Mouse (Mus musculus) cortical plate, adult 2 months (tissue): Measurements from ENCODE around the gene Zfyve9. TPM values are rescaled to one million over a fixed set of nuclear protein-coding genes. Genes with fewer than 3 reads are reported as not detected.

ENCODE experiments used
- H3K27ac ChIP-seq: fragments of 200-500 bp; 2 replicates; pipeline ENCODE4 v1.5.1; 2012; ENCODE audit warnings: low read length, control low read depth, inconsistent platforms; ENCODE audit not compliant: insufficient read depth
- H3K4me1 ChIP-seq: fragments of 200-500 bp; 2 replicates; pipeline ENCODE4 v1.6.1; 2011; ENCODE audit warnings: low read length; ENCODE audit not compliant: control insufficient read depth, insufficient read depth
- H3K4me3 ChIP-seq: fragments of 200-500 bp; 2 replicates; pipeline ENCODE4 v1.5.1; 2011; ENCODE audit warnings: mild to moderate bottlenecking, low read length, control low read depth; ENCODE audit not compliant: insufficient read depth
- CTCF ChIP-seq: fragments of 200-500 bp; IDR thresholded peaks from 2 replicates; pipeline ENCODE4 v1.5.1; 2011; ENCODE audit warnings: mild to moderate bottlenecking, control low read depth, low read length; ENCODE audit not compliant: insufficient read depth; ENCODE audit errors: extremely low read depth
- POLR2A ChIP-seq: fragments of 200-500 bp; IDR thresholded peaks from 2 replicates; pipeline ENCODE4 v1.6.1; 2011; ENCODE audit warnings: mild to moderate bottlenecking, low read length, control low read depth; ENCODE audit not compliant: insufficient read depth; ENCODE audit errors: extremely low read depth
- polyA plus RNA-seq: library from polyadenylated mRNA; depleted of rRNA; stranded (reverse); fragments of >200 nt; gene quantifications from 2 replicates; pipeline ENCODE4 v1.2.3, GENCODE M21; 2012; rRNA removed

Gene Zfyve9
- polyA plus RNA-seq, 1 experiment, result 23.6 TPM

- no peak overlapping the region for H3K27ac ChIP-seq
- H3K4me3 ChIP-seq, result no peak overlapping the region
- no peak for TF ChIP-seq POLR2A
- no peak for TF ChIP-seq CTCF
- H3K4me1 ChIP-seq, result no peaks in the 10 kb centered on the region
Observed at GRCm38 (mm10) chr4:108593376-108593775, 187.2 kb downstream of the Zfyve9 start.

Other genes with a start within 250 kb of the Zfyve9 start
- 27.8 and 28.8 TPM in 2 replicates for gene Prpf38a, start 201.5 kb downstream of the Zfyve9 start, polyA plus RNA-seq
- 0.15 and 0.21 TPM in 2 replicates for gene Orc1, start 201.4 kb downstream of the Zfyve9 start, polyA plus RNA-seq
- gene Cc2d1b, start 160.9 kb downstream of the Zfyve9 start, polyA plus RNA-seq, result 41.8 and 48.0 TPM in 2 replicates
- 0.48 and 0.51 TPM in 2 replicates for gene 3110021N24Rik, start 61.1 kb downstream of the Zfyve9 start, polyA plus RNA-seq
- gene Btf3l4, start 52.8 kb upstream of the Zfyve9 start, polyA plus RNA-seq, result 81.4 and 82.5 TPM in 2 replicates
- 42.5 and 43.9 TPM in 2 replicates for gene Txndc12, start 53.8 kb upstream of the Zfyve9 start, polyA plus RNA-seq
- 18.3 and 18.4 TPM in 2 replicates for gene Kti12, start 67.0 kb upstream of the Zfyve9 start, polyA plus RNA-seq
- gene A730015C16Rik, start 67.8 kb upstream of the Zfyve9 start, polyA plus RNA-seq, result 0.32 TPM in 1 of 2 replicates, not detected in the other
- 107 and 115 TPM in 2 replicates for gene Rab3b, start 98.3 kb upstream of the Zfyve9 start, polyA plus RNA-seq
- gene Nrd1, start 219.9 kb upstream of the Zfyve9 start, polyA plus RNA-seq, result 152 and 158 TPM in 2 replicates